Mouse (Mus musculus): ENCODE measurements around the gene Dhx16. TPM values are rescaled to one million over a fixed set of nuclear protein-coding genes. Genes with fewer than 3 reads are reported as not detected.

Gene Dhx16
- polyA plus RNA-seq, 1 experiment = 50.1 TPM

DNA sequence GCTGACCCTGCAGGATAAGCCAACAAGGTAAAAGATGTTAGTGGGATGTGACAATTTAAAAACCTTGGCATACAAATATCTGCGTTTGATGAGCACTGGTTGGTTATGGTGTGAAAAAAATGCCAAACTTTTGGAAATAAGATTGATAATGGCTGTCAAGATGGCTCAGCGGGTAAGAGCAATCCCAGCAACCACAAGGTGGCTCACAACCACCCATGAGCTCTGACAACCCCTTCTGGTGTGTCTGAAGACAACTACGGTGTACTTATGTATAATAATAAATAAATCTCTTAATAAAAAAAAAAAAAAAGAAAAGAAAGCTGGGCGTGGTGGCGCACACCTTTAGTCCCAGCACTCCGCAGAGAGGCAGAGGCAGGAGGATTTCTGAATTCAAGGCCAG lies 35.4 kb downstream of the Dhx16 start:
- Histone ChIP-seq H3K4me1 (ENCODE audit: control insufficient read depth, insufficient read depth, low read length) (peaks cover 7% of the 10 kb centered on the region; the same call in 1 of the 2 replicates), H3K27ac (ENCODE audit: insufficient read depth, low read depth, low read length) (no peak overlapping the region), H3K4me3 (ENCODE audit: insufficient read depth, low read depth, low read length) (no peak overlapping the region), H3K27me3 (replicated peaks; ENCODE audit: control insufficient read depth, insufficient read depth, low read length) (no peaks in the 10 kb centered on the region), H3K36me3 (ENCODE audit: control insufficient read depth, insufficient read depth, low read length) (peaks cover 11% of the 10 kb centered on the region)
- DNase-seq = no peak
- WGBS = 80% methylated on average over 6 of the region's 6 CpGs
- TF ChIP-seq POLR2A (IDR thresholded peaks at IDR 0.05; ENCODE audit: low read depth, low read length) = no peak
- TF ChIP-seq CTCF (conservative IDR thresholded peaks at IDR 0.05; ENCODE audit: insufficient read depth, insufficient read length, low read depth, low read length) = 0 out of 2 replicates have a peak, but pooled peaks have one; percentile 9

DNA sequence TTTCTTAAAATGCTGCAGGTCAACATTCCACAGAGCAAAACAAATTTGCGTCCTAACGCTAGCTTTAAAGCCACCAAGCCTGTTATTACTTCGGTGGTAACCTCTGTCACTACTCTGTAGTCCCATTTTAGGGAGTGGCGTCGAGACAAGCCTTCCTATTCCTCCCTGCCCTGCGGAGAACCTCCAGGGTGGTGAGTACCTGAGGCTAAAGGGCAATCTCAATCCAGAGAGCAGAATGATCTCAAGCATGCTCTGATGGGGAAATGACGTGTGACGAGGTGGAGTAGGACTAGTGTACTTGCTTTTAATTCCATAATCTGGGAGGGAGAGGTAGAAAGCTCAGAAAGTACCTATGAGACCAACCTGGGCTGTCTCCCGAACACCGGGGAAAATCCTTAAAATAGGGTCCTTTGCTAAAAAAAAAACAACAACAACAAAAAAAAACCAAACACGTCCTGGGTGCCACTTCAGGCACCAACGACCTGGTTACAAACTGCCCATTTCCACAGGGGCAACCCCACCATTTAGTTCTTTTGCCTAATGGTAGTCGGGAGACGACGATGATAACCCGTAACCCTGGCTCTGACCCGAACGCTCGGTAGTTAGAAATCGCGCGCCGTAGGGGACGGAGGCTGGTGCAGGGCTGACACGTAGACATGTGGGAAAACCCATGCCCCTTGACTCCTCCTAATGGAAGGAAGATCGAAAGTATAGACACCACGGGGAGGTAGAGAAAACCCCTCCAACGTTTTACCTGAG lies 36.1 kb downstream of the Dhx16 start:
- TF ChIP-seq CTCF (conservative IDR thresholded peaks at IDR 0.05; ENCODE audit: insufficient read depth, insufficient read length, low read depth, low read length) = no peak
- TF ChIP-seq POLR2A (IDR thresholded peaks at IDR 0.05; ENCODE audit: low read depth, low read length) = no peak
- WGBS = 1% methylated on average over 28 of the region's 28 CpGs
- peak; percentile 75 for DNase-seq
- Histone ChIP-seq H3K4me1 (ENCODE audit: control insufficient read depth, insufficient read depth, low read length) (peaks cover 14% of the 10 kb centered on the region; the same call in 1 of the 2 replicates), H3K27ac (ENCODE audit: insufficient read depth, low read depth, low read length) (peak overlapping the region; percentile 55), H3K4me3 (ENCODE audit: insufficient read depth, low read depth, low read length) (peak overlapping the region; percentile 69), H3K36me3 (ENCODE audit: control insufficient read depth, insufficient read depth, low read length) (peaks cover 11% of the 10 kb centered on the region), H3K27me3 (replicated peaks; ENCODE audit: control insufficient read depth, insufficient read depth, low read length) (no peaks in the 10 kb centered on the region)

GRCm38 (mm10) chr17:35916297-35917142 lies 36.9 kb downstream of the Dhx16 start, which contains the start of the genes Mrps18b and Ppp1r10:
TSS of gene Mrps18b (minus strand) at chr17:35916389.
TSS of gene Ppp1r10 (plus strand) at chr17:35916434.
- Histone ChIP-seq H3K27me3 (replicated peaks; ENCODE audit: control insufficient read depth, insufficient read depth, low read length) (no peaks in the 10 kb centered on the region), H3K27ac (ENCODE audit: insufficient read depth, low read depth, low read length) (peak within 1 kb of the TSS; percentile 99), H3K36me3 (ENCODE audit: control insufficient read depth, insufficient read depth, low read length) (peaks cover 11% of the 10 kb centered on the region), H3K4me3 (ENCODE audit: insufficient read depth, low read depth, low read length) (peak within 1 kb of the TSS; percentile 99), H3K4me1 (ENCODE audit: control insufficient read depth, insufficient read depth, low read length) (peaks cover 20% of the 10 kb centered on the region; the same call in 1 of the 2 replicates)
- DNase-seq = peak; percentile 100
- WGBS = under 1% methylated on average over 83 of the region's 83 CpGs
- TF ChIP-seq CTCF (conservative IDR thresholded peaks at IDR 0.05; ENCODE audit: insufficient read depth, insufficient read length, low read depth, low read length) = peak; percentile 52
- TF ChIP-seq POLR2A (IDR thresholded peaks at IDR 0.05; ENCODE audit: low read depth, low read length) = peak; percentile 99

- H3K4me3 ChIP-seq (ENCODE audit: insufficient read depth, low read depth, low read length) = peak overlapping the region; percentile 99
- H3K4me1 ChIP-seq (ENCODE audit: control insufficient read depth, insufficient read depth, low read length) = peaks cover 20% of the 10 kb centered on the region; the same call in 1 of the 2 replicates
- TF ChIP-seq POLR2A (IDR thresholded peaks at IDR 0.05; ENCODE audit: low read depth, low read length) (no peak), CTCF (conservative IDR thresholded peaks at IDR 0.05; ENCODE audit: insufficient read depth, insufficient read length, low read depth, low read length) (no peak)
- DNase-seq = no peak
- under 1% methylated on average over 8 of the region's 8 CpGs for WGBS
- no peaks in the 10 kb centered on the region for H3K27me3 ChIP-seq (replicated peaks; ENCODE audit: control insufficient read depth, insufficient read depth, low read length)
- peak overlapping the region; percentile 99 for H3K27ac ChIP-seq (ENCODE audit: insufficient read depth, low read depth, low read length)
- H3K36me3 ChIP-seq (ENCODE audit: control insufficient read depth, insufficient read depth, low read length) = peaks cover 11% of the 10 kb centered on the region
These were observed 37.5 kb downstream of the Dhx16 start for GRCm38 (mm10) chr17:35917143-35917462.

DNA sequence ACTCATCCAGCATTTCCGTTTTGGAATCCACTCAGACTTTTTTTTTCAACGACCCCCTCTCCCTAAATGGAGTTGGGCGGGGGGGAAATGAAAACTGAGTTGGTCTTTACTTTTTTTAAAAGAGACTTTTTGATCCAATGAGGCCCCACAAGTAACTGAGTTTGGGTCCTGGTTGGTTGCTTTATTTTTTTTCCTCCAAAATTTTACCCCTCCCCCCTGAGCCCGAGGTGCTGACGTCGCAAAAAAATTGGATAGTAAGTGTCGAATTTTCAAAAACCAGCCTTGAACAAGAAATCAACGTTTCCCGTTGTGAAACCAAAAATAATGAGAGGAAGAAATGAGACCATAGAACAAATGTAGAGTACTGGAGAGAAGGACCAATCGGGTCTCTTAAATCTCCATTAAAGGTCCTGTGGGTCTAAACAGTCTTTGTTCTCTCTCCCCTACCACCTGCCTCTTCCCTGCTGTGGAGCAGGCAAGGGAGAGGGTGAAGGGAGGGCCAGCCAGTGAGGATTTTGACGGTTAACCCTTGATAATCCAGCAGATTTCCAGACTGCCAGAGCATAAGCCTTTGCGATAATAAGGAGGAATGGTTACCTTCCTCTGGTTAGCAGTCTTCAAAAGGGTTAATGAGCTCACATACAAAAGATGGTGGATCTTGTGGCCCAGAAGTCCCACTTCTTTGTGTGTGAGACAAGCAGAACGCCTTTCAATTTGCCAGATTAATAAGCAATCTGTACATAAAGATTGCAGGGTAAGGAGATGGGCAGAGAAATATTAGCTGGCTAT lies 38.0 kb downstream of the Dhx16 start:
- peak; percentile 71 for TF ChIP-seq POLR2A (IDR thresholded peaks at IDR 0.05; ENCODE audit: low read depth, low read length)
- TF ChIP-seq CTCF (conservative IDR thresholded peaks at IDR 0.05; ENCODE audit: insufficient read depth, insufficient read length, low read depth, low read length) = no peak
- Histone ChIP-seq H3K36me3 (ENCODE audit: control insufficient read depth, insufficient read depth, low read length) (peaks cover 11% of the 10 kb centered on the region), H3K4me3 (ENCODE audit: insufficient read depth, low read depth, low read length) (peak overlapping the region; percentile 99), H3K4me1 (ENCODE audit: control insufficient read depth, insufficient read depth, low read length) (peaks cover 25% of the 10 kb centered on the region; the same call in 1 of the 2 replicates), H3K27me3 (replicated peaks; ENCODE audit: control insufficient read depth, insufficient read depth, low read length) (no peaks in the 10 kb centered on the region), H3K27ac (ENCODE audit: insufficient read depth, low read depth, low read length) (peak overlapping the region; percentile 99)
- WGBS = under 1% methylated on average over 13 of the region's 13 CpGs
- peak; percentile 58 for DNase-seq

DNA sequence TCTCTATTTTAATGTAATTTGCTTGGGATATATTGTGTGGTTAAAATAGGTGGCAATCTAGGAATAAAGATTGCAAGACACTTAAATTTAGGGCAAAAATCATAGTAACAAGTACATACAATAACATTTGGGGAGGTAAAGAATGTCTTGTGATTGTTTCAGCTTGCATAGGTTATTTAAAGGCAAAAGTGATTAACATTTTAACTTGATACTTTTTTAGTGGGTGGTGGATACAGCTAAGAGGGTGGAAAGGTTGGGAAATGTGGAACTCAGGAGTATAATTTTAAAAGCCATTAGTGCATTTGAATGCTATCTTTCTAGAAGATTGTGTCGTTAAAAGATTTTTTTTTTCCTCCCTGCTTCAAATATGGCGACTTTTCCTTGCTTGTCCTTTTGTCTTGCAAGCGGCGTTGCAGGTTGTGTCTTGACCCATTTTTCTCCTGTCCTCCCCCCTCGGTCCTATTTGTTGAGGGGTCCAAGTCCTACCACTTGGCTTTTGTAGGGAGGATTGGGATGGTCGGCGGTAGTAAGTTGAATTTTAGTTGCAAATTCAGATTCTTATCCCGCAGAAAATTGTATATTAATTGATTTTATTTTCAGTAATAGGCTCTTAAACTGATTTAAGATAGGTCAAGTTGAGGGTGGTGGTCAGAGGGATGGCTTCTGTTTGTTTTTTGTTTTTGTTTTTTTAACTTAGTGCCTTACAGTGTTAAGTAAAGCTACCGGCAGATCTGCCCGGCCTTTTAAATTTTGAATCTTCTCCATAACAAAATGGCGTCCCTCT lies 38.8 kb downstream of the Dhx16 start:
- peak; percentile 70 for DNase-seq
- WGBS = 0% methylated on average over 11 of the region's 11 CpGs
- peaks cover 28% of the 10 kb centered on the region; the same call in 1 of the 2 replicates for H3K4me1 ChIP-seq (ENCODE audit: control insufficient read depth, insufficient read depth, low read length)
- H3K4me3 ChIP-seq (ENCODE audit: insufficient read depth, low read depth, low read length) = peak overlapping the region; percentile 99
- peak overlapping the region; percentile 100 for H3K27ac ChIP-seq (ENCODE audit: insufficient read depth, low read depth, low read length)
- no peaks in the 10 kb centered on the region for H3K27me3 ChIP-seq (replicated peaks; ENCODE audit: control insufficient read depth, insufficient read depth, low read length)
- H3K36me3 ChIP-seq (ENCODE audit: control insufficient read depth, insufficient read depth, low read length) = peaks cover 11% of the 10 kb centered on the region
- TF ChIP-seq CTCF (conservative IDR thresholded peaks at IDR 0.05; ENCODE audit: insufficient read depth, insufficient read length, low read depth, low read length) (no peak), POLR2A (IDR thresholded peaks at IDR 0.05; ENCODE audit: low read depth, low read length) (peak; percentile 41)
